Mouse (Mus musculus) spleen, postnatal 36 days (tissue): ENCODE data around the gene Gjb6.

Source experiments
- DNase-seq, 2 experiments: peaks; one replicate each; pipeline ENCODE4 v3.0.0; 2022; ENCODE audit warnings: low spot score in 2 of 2, mixed read lengths in 1 of 2

The Gjb6 gene

GRCm38 (mm10) chr14:57133161-57133661 is at the start of gene Gjb6:
TSS of gene Gjb6 (minus strand) at chr14:57133611.
- DNase-seq: no peak

GRCm38 (mm10) chr14:57165493-57165892 is 32.1 kb upstream of the Gjb6 start:
- DNase-seq: no peak

DNA sequence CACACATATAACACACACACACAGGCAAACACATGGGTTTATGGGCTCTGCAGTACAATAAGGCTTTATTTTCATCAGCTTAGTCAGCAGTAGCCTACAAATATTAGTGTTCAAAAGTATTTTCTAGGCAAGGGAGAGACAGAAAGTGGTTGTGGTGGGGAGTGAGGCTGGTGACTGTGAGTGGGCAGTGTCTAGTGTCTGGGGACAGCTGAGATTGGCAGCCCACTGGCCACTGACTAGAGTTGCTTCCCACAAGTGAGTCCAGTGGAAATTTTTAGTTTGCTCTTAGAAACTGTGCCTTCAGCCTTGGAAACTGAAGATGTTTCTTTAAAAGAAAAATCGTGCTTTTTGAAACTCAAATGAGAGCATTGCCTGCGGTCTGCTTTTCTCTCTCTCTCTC is 28.4 kb upstream of the Gjb6 start:
- DNase-seq: no peak

GRCm38 (mm10) chr14:57161201-57161600 is 27.8 kb upstream of the Gjb6 start:
- no peak for DNase-seq

- DNase-seq: no peak
Measured at GRCm38 (mm10) chr14:57154916-57155315, 21.5 kb upstream of the Gjb6 start.

DNA sequence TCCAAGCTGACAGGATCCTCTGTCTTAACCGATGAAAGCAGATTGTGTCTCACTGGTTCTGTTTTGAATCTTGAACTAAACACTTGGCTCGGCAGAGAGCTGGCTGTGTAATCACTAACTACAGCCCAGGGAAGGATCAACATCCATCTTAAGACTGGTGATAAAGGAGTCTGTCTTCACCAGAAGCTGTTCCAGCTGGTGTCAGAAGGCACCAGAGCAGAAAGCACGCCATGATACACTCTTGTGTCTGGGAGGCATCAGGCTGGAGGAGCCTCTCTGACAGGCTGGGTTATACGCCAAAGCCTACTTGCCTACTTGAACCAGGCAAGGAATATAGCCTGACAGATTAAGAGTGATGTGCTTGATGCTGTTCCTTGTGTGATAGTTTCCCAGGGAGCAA is 12.3 kb upstream of the Gjb6 start:
- DNase-seq: no peak

GRCm38 (mm10) chr14:57135265-57135664 is 1.9 kb upstream of the Gjb6 start:
- DNase-seq: no peak

- no peak for DNase-seq
Measured at GRCm38 (mm10) chr14:57127383-57127782, 6.0 kb downstream of the Gjb6 start.

DNA sequence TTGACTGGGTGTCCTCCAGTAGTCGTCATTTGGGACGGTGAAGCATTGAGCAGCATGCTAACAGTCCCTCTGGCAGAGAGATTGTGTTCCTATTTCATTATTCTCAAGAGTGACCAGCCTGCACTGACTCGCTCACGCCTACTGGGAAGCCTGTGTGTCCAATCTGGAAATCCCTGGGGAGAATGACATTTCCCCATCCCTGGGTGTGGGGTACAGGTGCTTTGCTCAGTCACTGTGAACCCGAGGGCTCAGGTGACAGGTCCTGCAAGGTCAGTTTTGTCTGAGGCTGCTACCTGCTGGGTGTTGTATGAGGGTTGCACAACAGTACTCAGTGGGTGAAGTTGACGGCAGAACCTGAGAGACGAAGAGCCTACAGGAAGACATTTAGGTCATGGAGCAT is 11.1 kb downstream of the Gjb6 start:
- DNase-seq: no peak

DNA sequence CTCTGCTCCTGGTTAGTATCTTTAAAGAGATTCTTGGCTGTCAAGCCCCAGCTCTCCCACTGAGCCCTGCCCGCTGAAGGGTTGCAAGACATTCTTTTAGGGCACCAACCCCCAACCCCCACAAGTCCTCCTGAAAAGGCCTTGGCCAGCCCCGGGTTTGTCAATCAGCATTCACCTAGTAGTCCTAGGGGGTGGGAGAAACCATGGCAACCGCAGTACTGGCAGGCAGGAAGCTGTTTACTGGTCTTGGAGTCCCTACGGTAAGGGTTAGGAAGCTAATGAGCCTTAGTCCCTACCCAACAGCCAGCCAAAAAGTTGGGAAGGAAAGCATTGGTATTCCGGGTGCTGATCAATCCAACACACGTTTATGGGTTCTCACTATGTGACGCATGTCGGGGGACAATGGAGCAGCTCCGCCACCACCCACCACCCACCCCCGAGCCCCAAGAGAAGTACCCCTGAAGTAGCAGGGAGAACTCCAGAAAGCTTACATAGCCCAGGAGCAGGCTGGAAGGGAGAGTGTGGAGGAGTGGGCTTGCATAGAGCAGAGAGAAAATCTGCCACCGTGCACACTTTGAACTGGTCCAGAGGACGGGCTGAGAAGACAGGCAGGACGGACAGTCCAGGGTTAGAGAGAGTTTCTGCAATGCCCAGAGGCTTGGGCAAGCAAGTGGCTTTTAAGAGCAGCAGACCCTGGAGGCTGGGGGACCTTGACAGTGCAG is 17.4 kb downstream of the Gjb6 start, which contains the start of gene Gm4491:
Gene Gm4491, minus strand, starts transcription at position 61 of the 722 bp plus-strand sequence.
- no peak for DNase-seq

DNA sequence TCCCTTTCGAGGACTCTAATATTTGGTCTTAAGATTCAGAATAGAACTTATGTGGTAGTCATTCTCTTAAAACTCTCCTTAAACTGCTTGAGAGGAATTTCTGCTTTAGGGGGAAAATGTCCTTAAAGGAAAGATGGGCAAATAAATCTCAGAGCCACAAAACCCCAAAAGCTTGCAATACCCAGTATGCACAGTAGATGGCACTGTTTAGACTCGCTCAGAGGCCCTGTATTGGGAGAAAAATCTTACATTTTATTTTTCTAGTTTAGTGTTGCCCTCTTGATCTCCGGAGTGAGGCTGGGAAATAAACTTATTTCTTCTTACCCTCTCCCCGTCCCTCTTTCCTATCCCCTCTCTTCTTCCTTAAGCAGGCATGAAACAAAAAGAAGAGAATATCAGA is 24.2 kb downstream of the Gjb6 start:
- no peak for DNase-seq

DNA sequence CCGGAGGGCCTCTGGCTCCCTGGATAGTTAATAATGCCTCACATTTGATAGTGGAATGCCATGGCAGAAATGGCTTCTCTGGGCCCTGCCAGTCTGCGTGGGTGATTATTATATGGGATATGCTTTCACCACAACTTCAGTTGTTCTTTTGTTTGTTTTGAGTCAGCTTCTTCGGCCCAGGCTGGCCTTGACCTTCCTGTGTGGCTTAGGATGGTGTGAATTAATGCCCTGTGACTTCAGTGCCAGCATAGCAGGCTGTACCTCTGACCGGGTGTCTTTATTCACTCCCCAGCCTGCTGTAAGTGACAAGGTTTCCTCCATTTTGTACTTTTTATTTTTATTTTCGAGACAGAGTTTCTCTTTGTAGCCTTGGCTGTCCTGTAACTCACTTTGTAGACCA is 25.5 kb downstream of the Gjb6 start:
- DNase-seq: no peak

DNA sequence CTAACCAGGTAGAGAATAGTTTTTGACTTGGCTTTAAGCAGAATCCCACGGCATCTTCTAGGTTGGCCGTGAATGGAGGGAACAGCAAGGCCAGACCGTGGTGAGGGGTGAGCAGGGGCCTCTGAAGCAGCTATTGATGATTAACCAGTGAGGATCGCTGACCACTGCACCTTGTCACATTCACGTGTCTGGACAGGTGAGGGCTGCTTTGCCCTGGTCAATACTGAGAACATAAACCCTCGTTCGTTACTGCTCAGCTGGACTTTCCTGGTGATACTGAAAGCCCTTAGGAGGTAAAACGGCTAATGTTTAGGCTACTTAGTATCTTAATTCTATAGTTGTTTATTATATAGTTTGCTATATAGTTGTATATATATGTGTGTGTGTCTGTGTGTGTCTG is 26.3 kb downstream of the Gjb6 start:
- DNase-seq: no peak

- no peak for DNase-seq
Measured at GRCm38 (mm10) chr14:57105721-57106120, 27.7 kb downstream of the Gjb6 start.

- no peak for DNase-seq
Measured at GRCm38 (mm10) chr14:57105111-57105510, 28.3 kb downstream of the Gjb6 start.

DNA sequence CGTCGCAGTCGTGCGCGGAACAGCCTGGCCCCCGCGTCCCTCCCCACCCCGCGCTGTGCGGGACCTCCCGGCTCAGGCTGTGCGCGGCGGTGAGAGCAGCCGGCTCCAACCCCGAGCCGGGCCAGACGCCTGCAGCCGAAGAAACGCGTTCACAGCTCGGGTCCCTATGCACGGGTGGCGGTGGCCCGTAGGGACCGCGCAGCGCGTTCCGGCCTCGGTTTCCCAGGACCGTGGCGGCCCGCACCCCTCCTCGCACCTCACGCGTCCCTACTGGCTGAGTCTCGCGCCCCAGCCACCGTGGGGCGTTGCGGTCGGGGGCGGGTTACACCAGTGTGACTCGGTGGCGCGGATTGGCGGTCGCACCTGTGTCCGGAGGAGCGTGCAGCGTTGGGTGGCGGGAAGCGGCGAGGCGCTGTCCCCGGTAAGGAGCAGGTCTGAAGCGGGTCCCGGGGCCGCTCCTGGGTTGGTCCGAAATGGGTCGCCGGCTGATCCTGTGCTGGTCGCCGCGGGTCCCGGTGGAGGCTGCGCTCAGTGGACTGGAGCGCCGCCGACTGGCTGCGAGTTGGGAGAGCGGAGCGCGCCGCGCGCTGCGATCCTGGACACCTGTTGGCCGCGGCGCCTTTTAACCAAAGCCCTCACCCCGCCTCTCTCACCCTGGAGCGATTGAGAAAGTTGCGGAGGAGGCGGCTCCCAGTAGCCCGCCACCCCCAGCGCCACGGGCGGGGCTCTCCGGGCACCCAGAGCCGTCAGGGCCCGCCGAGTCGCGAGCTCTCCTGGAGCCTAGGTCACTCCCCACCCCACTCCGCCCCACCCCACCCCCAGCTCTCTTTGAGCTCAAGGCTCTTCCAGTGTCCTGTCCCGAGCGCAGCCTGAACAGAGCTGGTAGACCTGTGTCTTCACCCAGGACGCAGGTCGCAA is 29.0 kb downstream of the Gjb6 start, which contains the start of gene Gjb2:
Gene Gjb2, minus strand, starts transcription at position 597 of the 918 bp plus-strand sequence.
- DNase-seq: no peak

- DNase-seq: no peak
Measured at GRCm38 (mm10) chr14:57103711-57104105, 29.7 kb downstream of the Gjb6 start.

DNA sequence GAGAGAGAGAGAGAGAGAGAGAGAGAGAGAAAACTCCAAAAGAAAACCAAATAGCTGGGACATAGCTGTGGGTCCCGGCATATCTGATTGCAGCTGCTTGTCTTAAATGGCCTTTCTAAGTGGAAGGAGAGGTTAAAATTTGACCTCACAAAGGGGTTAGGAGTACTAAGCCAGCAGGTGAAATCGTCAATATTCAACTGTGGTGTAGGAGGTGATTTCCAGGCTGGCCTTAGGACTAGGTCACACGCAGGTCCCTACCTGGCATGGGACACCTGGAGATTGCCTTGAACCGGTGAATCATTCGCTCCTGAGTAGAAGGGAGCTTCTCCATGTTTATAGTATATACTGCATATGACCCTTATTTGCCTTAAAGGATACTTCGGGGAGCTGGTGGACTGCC is 30.3 kb downstream of the Gjb6 start:
- DNase-seq: no peak

DNA sequence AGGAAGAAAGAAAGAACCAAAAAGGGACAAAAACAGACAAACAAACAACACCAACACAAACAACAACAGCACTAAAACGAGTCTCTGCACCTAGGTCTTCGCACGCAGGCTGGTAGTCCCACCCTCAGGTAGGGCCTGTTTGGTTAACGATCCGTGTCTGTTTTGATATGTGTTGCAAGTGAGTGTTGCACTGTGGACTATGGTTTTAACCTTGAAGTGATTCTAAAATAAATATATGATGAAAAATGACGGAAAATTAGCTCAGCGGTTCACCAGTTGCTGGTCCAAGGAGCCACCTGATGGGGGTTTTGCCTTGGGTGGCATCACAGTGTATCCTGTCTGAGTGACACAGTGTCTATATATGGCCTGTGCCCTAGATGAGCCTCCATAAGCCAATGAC is 31.8 kb downstream of the Gjb6 start:
- no peak for DNase-seq

- no peak for DNase-seq
Measured at GRCm38 (mm10) chr14:57095855-57096254, 37.6 kb downstream of the Gjb6 start.

DNA sequence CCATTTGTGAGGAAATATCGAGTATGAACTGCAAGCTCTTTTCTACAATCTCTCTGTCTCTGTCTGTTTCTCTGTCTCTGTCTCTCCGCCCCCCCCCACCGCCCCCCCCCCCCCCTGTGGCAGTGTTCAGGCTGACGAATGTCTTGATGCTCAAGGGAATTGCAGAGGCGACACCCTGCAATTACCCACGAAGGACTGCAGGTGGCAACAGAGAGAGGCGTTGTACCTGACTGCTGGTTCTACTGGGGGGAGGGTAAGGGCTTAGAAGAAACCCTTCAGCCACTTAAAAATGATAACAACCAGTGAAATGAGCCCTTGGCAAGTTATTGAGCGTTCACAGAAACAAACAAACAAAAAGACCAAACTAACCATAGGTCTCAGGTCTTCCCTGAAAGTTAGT is 40.4 kb downstream of the Gjb6 start:
- no peak for DNase-seq

GRCm38 (mm10) chr14:57090001-57090400 is 43.4 kb downstream of the Gjb6 start:
- no peak for DNase-seq

GRCm38 (mm10) chr14:57089107-57089506 is 44.3 kb downstream of the Gjb6 start:
- no peak for DNase-seq
